Mouse (Mus musculus): ENCODE measurements around the gene Bbip1.

GRCm38 (mm10) chr19:53983336-53983735 lies 38.9 kb upstream of the Bbip1 start:
- TF ChIP-seq CTCF (IDR thresholded peaks at IDR 0.05; ENCODE audit: low read depth, low read length) (no peak), TAL1 (conservative IDR thresholded peaks at IDR 0.05; ENCODE audit: low read depth, low read length) (no peak), GATA1 (IDR thresholded peaks at IDR 0.05; ENCODE audit: borderline replicate concordance, low read length) (no peak), POLR2AphosphoS5 (IDR thresholded peaks at IDR 0.05; ENCODE audit: insufficient replicate concordance, low read depth, low read length) (no peak), GATA2 (IDR thresholded peaks at IDR 0.05; ENCODE audit: borderline replicate concordance, low read depth, low read length) (no peak)

Data from G1E (cell line).